Mouse (Mus musculus): ENCODE measurements at regions not wholly inside any gene's neighbourhood (a gene's known extent, or its start where the extent isn't known, plus 50 kb on each side); places are given as distances from the start of the nearest gene placed in this dataset.
A peak's percentile ranks its signal among the peaks of the same experiment; 100 is the strongest.

- DNase-seq = no peak
Measured at GRCm38 (mm10) chr1:76786871-76787270, 728.0 kb downstream of the Epha4 start.

DNA sequence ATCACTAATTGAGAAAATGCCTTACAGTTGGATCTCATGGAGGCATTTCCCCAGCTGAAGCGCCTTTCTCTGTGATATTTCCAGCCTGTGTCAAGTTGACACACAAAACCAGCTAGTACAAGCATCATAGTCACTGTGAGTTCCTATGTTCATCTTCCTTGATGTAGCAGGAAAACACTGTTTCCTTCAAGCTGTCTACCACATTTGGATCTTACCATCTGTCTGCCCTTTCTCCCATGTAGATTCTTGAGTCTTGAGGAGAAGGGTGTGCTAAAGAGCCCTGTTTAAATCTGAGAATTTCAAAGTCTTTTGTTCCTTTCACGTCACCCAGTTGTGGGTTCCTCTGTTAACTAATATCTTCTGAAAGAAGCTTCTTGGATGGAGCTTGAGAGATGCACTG, 721.5 kb downstream of the Epha4 start:
- no peak for DNase-seq

DNA sequence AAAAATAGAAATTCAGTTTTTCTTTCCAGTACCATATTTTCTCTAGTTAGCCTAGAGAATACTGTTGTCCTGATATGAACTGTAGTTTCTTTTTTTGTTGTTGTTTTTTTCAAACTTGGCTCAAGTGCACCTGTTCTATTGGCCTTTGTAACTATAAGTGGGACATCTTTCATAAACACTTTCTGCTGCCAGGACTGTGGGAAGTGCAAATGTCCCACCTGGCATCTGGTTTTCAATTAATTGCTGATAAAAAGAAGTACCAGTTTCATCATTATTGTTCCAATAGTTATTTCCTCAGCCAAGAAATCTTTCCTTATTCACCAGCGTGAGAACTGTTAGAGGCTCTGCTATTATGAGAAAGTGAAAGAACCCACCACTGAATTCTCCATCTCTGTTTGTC, 695.0 kb downstream of the Epha4 start:
- no peak for DNase-seq

- DNase-seq = peak; percentile 37
Measured at GRCm38 (mm10) chr1:76821610-76822009, 693.3 kb downstream of the Epha4 start.

GRCm38 (mm10) chr1:76829690-76830089, 685.2 kb downstream of the Epha4 start:
- no peak for DNase-seq

- no peak for DNase-seq
Measured at GRCm38 (mm10) chr1:76832311-76832710, 682.6 kb downstream of the Epha4 start.

- peak; percentile 23 for DNase-seq
Measured at GRCm38 (mm10) chr1:76835028-76835683, 679.7 kb downstream of the Epha4 start.

GRCm38 (mm10) chr1:76849346-76849745, 665.5 kb downstream of the Epha4 start:
- no peak for DNase-seq

DNA sequence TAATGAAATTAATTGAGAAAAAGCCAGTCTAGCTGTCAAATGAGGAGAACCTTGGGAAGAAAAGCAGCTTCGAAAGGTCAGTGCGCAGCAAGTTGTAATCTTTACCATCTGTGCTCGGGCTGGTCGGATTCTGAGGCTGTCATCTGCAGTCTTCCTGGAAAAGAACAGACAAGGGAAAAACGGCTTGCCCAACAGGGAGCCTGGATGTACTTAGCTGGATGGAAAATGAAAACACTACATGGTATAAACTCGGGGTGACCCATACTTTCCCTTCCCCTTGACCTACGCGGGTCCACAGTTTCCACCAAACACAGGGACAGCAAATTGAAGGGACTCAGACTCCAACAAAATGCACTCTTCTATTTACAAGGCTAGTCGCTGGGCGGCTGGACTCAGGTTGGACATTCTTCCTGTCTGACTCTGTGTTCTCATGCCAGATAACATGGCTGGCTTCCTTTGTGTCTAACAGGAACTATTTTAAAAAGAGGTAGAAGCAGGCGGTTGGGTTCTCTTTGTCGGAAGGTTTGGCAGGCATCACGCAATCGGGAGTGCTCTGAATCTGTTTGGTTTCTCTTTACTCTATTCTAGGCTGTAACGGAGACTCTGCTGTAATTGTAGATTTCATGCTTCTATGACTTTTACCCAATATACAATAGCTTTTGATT, 648.5 kb downstream of the Epha4 start:
- DNase-seq = peak; percentile 21

DNA sequence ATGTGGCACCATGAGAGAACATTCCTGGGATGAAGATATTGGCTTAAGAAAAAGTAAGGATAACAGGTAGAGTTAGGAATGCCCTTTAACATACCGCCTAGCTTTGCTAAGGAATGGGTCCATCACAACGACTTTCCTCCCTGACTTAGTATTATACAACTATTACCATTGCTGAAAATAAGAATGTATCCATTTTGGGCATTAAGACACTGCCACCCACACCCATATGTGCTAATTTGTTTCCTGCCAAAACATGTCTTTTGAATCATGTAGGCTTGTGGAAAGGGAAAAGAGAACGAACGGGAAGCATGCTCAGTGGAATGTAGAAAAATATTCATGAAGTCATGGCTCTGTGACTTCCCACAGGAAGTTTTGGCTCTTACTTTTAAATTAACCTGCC, 641.7 kb downstream of the Epha4 start:
- peak; percentile 78 for DNase-seq

DNA sequence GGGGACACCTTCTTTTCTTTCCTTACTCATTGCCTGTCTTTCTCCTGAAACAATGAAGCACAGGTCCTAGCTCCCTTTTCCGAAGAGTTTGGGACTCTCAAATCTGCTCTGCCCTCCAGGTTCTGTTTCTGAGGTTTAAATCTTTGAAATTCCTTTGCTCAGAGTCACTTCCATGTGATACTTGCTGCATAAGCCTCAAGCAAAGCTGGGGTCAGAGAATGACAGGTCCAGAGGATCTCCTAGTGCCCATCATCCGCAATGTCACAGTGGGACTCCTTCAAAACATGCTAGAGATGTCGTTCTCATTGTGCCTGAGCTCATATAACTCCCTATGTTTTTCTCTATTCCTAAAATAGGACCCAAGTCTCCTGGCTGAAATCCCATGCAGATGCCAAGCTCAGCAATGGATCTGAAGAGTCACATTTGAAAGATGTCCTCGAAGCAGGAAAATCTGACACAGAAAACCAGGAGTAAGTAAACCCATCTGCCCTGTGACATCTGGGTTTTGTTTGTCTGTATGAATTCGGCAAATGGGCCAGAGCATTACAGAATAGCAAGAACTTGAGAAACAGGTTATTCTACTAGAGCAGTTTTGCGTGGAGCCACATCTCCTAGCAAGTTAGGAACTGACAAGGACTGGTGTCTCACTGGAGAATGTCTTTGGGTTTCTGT, 634.6 kb downstream of the Epha4 start:
- DNase-seq = peak; percentile 3

GRCm38 (mm10) chr1:76880783-76881145, 634.1 kb downstream of the Epha4 start:
- DNase-seq = no peak

- DNase-seq = no peak
Measured at GRCm38 (mm10) chr1:76896152-76896864, 618.6 kb downstream of the Epha4 start.

DNA sequence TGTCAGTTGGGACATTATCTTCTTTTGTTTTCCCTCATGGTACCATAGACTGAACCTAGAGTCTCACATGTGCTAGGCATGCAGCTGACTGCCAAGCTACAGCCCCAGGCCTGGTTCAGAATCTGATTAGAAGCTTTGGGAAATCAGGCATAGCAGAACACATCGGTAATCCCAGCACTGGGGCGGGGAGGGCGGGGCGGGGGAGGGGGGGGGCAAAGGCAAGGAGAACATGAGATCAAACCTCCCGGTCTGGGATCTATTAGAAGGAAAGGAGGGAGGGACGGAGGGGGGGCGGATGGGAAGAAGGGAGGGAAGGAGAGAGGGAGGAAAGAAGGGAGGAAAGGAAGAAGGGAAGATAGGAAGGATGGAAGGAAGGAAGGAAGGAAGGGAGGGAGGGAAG, 617.5 kb downstream of the Epha4 start:
- no peak for DNase-seq

DNA sequence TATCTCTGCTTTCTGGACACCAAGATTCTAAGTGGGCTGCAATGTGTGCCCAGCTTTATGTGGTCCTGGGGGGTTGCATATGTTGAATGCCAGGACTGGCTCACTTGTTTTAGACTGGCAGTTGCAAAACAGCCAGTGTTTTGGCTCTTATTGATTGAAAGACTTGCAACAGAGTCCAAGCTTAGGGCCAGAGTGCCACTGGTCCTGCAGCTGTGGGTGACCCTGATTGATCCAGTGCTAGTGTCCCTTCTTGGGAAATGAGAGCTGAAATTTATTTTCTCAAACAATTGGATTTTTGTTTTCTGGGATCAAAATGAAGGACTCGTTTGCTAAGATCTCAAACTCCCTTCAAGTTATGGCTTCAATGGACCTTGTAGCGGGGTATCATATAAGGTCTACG, 603.4 kb downstream of the Epha4 start:
- no peak for DNase-seq

DNA sequence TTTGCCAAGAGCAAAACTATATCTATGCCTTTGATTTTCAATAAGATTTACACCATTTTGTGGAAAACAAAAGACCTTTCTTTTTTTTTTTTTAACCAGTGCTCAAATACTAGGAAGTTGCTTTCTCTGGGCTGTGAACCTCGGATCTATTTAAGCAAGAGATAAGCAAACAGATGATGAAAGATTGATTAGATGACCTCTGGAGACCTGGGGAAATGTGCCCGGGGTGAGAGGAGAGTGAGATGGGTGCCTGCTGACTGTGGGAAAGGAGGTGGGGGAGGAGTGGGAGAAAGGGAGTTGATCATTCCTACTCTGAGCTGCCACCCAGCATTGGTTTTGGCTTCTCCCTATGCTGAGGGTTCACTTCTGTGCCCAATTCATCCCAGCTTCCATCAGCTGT, 595.3 kb downstream of the Epha4 start:
- DNase-seq = no peak

DNA sequence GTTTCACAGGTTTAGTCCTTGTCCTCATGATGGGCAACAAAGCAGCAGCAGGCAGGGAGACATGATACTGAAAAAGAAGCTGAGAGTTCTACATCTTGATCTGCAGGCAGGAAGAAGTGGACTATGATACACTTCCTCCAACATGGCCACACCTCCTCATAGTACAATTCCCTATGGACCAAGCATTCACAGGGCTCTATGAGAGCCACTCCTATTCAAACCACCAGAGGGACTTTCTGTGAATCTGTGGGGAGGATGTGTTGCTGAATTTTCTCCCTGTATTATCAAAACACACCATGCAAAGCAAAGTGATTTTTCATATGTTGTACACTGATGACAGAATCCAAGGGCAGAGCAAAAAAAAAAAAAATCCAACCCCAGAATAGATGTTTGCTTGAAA, 594.3 kb downstream of the Epha4 start:
- no peak for DNase-seq

DNA sequence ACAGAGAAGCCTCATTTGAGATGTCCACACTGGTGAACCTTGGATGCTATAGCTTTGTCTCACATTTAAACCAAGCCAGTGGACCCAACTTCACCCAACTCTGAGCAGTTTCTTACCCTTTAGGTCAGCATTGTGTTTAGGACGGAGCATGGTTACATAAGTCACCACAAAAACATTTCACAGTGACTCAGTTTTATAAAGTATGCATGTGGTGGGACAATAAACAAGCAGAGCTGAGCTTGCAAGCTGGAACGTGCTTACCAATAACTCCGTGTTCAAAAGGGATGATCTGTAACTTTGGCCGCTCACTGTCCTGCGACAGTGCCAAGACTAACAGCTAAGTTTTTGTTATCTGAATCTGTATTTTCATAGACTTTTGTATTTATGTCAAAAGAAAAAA, 587.8 kb downstream of the Epha4 start:
- no peak for DNase-seq

DNA sequence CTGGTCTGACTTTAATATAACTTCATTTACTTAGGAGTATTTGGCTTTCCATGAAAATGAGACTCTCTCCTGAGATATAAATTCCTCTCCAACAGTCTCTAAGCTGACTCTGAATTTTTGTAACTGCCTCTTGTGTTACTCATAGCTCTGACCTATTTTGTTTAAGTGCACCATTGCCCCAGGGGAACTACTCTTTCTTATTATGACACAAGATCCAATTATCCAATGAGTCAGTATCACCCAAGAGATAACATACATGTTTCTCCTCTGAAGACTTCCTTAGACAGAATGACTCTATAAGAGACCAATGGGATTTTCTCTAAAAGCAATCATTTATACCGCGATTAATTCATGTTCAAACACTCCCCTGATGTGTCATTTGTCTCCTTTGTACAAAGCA, 586.9 kb downstream of the Epha4 start:
- DNase-seq = no peak

DNA sequence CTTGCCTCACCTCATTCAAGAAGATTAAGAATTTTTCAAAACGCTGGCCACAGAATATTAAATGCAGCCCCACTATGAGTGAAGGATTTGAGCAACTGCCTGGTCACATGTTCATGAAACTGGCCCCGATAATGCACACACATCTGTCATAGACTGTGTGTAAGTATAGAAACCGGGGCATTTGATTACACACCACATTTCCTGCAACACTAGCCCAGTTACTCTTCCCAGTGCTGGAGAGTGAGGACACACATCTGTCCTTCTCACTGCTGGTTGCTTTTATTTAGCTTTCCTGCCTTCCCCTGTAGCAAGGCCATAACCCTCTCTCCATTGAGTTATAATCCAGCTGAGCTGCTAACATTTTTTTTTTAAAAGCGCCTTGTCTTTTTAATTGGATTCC, 581.4 kb downstream of the Epha4 start:
- DNase-seq = no peak

DNA sequence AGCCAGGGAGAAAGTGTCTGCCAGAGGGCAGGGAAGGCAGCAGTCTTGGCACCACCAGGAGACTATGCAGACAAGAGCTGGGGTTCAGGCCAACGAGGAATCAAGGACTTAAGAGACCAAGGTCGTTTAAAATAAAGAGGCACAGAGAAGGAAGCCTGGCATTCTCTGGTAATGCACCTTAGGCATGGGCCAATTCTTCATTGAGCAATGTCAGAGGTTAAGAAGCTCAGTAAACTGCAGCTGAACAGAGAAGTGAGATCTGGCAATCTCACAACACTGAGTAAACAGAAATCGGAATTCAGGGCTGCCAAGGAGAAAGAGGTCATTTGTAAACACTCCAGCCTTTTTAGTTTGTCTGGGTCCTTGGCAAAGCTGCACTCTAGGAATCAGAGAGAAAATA, 572.2 kb downstream of the Epha4 start:
- peak; percentile 8 for DNase-seq

DNA sequence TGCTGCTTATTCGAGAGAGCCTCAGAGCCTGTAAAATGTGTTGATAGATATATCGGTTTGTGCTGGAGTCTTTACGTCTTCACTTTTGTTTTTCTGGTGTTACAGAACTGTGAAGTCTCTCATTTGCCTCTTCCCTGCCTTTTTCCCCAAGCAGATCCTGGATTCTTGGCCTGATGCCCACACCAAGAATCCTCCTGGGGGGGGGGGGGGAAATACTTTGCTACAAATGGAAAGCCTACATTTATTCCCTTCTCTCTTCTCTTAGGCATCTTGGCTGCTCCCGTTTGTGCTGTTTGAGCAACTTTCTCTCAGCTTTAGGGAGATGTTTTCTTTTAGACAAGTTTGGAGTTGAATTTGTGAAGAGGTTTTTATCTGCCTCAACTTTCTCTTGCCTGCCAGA, 570.8 kb downstream of the Epha4 start:
- no peak for DNase-seq

GRCm38 (mm10) chr1:76955031-76955430, 559.9 kb downstream of the Epha4 start:
- no peak for DNase-seq

DNA sequence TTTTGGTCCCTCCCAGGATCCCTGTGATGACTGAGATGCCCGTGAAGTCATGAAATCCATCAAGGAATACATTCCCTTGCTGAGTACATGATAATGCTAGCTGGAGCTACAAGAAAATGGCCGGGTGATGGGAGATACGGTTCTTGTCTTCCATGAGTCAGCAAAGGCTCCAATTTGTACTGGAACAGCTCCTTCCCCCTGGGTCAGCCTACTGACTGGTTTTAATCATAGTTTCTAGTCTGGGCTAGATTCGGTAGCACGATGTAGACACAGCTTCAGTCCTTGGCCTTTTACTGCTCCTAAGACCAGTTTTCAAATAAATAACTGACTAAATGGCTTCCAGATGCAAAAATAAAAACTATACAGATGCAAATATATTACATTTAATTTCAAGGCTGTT, 557.5 kb downstream of the Epha4 start:
- DNase-seq = no peak

All from right cerebral cortex, adult 18-20 months (tissue).